Mouse (Mus musculus) embryonic fibroblast, embryonic 13.5 days (primary cell): Measurements from ENCODE around the gene Ubr4.

Experiments used
- CTCF ChIP-seq: IDR thresholded peaks from 2 replicates; pipeline ENCODE4 v1.5.1; 2011; ENCODE audit warnings: mild to moderate bottlenecking, control low read depth, low read length, moderate library complexity, borderline replicate concordance; ENCODE audit not compliant: insufficient read depth
- POLR2A ChIP-seq: IDR thresholded peaks from 2 replicates; pipeline ENCODE4 v1.6.1; 2011; ENCODE audit warnings: low read depth, mild to moderate bottlenecking, control low read depth, low read length, moderate library complexity

- TF ChIP-seq POLR2A (no peak), CTCF (no peak)
Measured at GRCm38 (mm10) chr4:139381452-139381845, 29.0 kb downstream of the Ubr4 start.
